Mouse (Mus musculus) forebrain, embryonic 13.5 days (tissue): ENCODE measurements at regions not wholly inside any gene's neighbourhood (a gene's known extent, or its start where the extent isn't known, plus 50 kb on each side); places are given as distances from the start of the nearest gene placed in this dataset.

Source experiments
- ATAC-seq: fragments of 200-750 bp; cut with Nextera tagmentation; 2 replicates; pipeline ENCODE4 v1.8.0; 2017
- H3K27ac ChIP-seq: fragments of 300-500 bp; sonication (generic); 2 replicates; pipeline ENCODE4 v1.5.1; 2015; ENCODE audit warnings: inconsistent platforms, mild to moderate bottlenecking, moderate library complexity
- H3K27me3 ChIP-seq: fragments of 300-500 bp; sonication (generic); 2 replicates; pipeline ENCODE4 v1.6.1; 2015; ENCODE audit warnings: mild to moderate bottlenecking, inconsistent platforms
- H3K36me3 ChIP-seq: fragments of 300-500 bp; sonication (generic); 2 replicates; pipeline ENCODE4 v1.6.1; 2015; ENCODE audit warnings: mild to moderate bottlenecking, inconsistent platforms; ENCODE audit not compliant: poor library complexity, severe bottlenecking
- H3K4me1 ChIP-seq: fragments of 300-500 bp; sonication (generic); 2 replicates; pipeline ENCODE4 v1.6.1; 2015; ENCODE audit warnings: inconsistent platforms
- H3K4me2 ChIP-seq: fragments of 300-500 bp; sonication (generic); 2 replicates; pipeline ENCODE4 v1.6.1; 2015; ENCODE audit warnings: inconsistent platforms, mild to moderate bottlenecking, moderate library complexity
- H3K4me3 ChIP-seq: fragments of 300-500 bp; sonication (generic); 2 replicates; pipeline ENCODE4 v1.5.1; 2015; ENCODE audit warnings: mild to moderate bottlenecking, inconsistent platforms
- H3K9ac ChIP-seq: fragments of 300-500 bp; sonication (generic); 2 replicates; pipeline ENCODE4 v1.6.1; 2015; ENCODE audit warnings: mild to moderate bottlenecking, inconsistent platforms
- H3K9me3 ChIP-seq: fragments of 300-500 bp; sonication (generic); replicated peaks from 2 replicates; pipeline ENCODE4 v1.6.1; 2016; ENCODE audit warnings: inconsistent platforms
- WGBS: fragments of 180-500 bp; shearing (Covaris S2); methylation state at CpG from one replicate; pipeline ENCODE4 v1.1.7; 2015; 5-methylcytosine and 5-hydroxymethylcytosine counted together

- H3K9ac ChIP-seq: no peak overlapping the region
- H3K4me3 ChIP-seq: no peak overlapping the region
- 0 out of 2 replicates have a peak, but pooled peaks cover 3% of the 10 kb centered on the region for H3K9me3 ChIP-seq
- no peaks in the 10 kb centered on the region for H3K4me1 ChIP-seq
- no peaks in the 10 kb centered on the region for H3K36me3 ChIP-seq
- H3K27ac ChIP-seq: no peak overlapping the region
- H3K27me3 ChIP-seq: no peaks in the 10 kb centered on the region
- no peak for ATAC-seq
- no peak overlapping the region for H3K4me2 ChIP-seq
- WGBS: 85% methylated on average over 6 of the region's 6 CpGs
Observed at GRCm38 (mm10) chr2:48734521-48734920, 79.4 kb upstream of the Acvr2a start.

DNA sequence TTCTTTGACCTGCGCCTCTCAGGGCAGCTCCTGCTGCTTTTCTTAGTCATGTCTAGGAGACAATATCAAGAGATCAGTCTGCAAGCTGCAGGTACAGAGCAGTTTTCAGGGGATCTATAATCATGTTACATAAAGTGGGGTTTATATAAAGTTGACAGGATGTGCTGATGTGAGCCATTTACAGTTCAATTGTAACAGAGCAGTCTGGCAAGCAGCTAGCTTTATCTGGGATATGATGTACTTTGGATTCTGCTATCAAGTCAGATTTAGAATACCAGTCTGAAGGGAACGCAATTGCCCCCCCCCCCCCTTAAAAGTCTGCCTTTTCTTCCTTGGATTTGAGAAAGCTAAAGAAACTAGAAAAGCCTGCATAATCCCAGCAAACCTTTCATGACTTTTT lies 77.6 kb upstream of the Acvr2a start:
- Histone ChIP-seq H3K4me1 (no peaks in the 10 kb centered on the region), H3K9ac (no peak overlapping the region), H3K36me3 (no peaks in the 10 kb centered on the region), H3K4me3 (no peak overlapping the region), H3K27ac (no peak overlapping the region), H3K4me2 (no peak overlapping the region), H3K27me3 (no peaks in the 10 kb centered on the region), H3K9me3 (0 out of 2 replicates have a peak, but pooled peaks cover 3% of the 10 kb centered on the region)
- 60% methylated on average over 2 of the region's 2 CpGs for WGBS
- ATAC-seq: no peak
